Mouse (Mus musculus) lung, embryonic 16.5 days (tissue): ENCODE measurements around the gene Plekhj1. TPM values are rescaled to one million over a fixed set of nuclear protein-coding genes. Genes with fewer than 3 reads are reported as not detected.

Experiments
- ATAC-seq: fragments of 200-750 bp; cut with Nextera tagmentation; 2 replicates; pipeline ENCODE4 v1.8.0; 2017; ENCODE audit warnings: low read depth, mild to moderate bottlenecking, moderate library complexity
- H3K27ac ChIP-seq: fragments of 300-500 bp; sonication (generic); 2 replicates; pipeline ENCODE4 v1.5.1; 2014; ENCODE audit warnings: mild to moderate bottlenecking, control low read depth, low read length
- H3K27me3 ChIP-seq: fragments of 300-500 bp; sonication (generic); 2 replicates; pipeline ENCODE4 v1.6.1; 2014; ENCODE audit warnings: low read depth, low read length, mixed read lengths; ENCODE audit not compliant: control insufficient read depth, insufficient read depth
- H3K36me3 ChIP-seq: fragments of 300-500 bp; sonication (generic); 2 replicates; pipeline ENCODE4 v1.6.1; 2014; ENCODE audit warnings: low read length; ENCODE audit not compliant: control insufficient read depth, insufficient read depth
- H3K4me1 ChIP-seq: fragments of 300-500 bp; sonication (generic); replicated peaks from 2 replicates; pipeline ENCODE4 v1.6.1; 2014; ENCODE audit warnings: low read length, mixed read lengths; ENCODE audit not compliant: control insufficient read depth, insufficient read depth
- H3K4me2 ChIP-seq: fragments of 300-500 bp; sonication (generic); 2 replicates; pipeline ENCODE4 v1.6.1; 2014; ENCODE audit warnings: low read depth, low read length, control low read depth
- H3K4me3 ChIP-seq: fragments of 300-500 bp; sonication (generic); 2 replicates; pipeline ENCODE4 v1.5.1; 2014; ENCODE audit warnings: mild to moderate bottlenecking, low read length, control low read depth
- H3K9ac ChIP-seq: fragments of 300-500 bp; sonication (generic); 2 replicates; pipeline ENCODE4 v1.6.1; 2014; ENCODE audit warnings: low read length, control low read depth
- H3K9me3 ChIP-seq: fragments of 300-500 bp; sonication (generic); 2 replicates; pipeline ENCODE4 v1.6.1; 2016; ENCODE audit warnings: low read length; ENCODE audit not compliant: control insufficient read depth
- WGBS: fragments of 180-500 bp; shearing (Covaris S2); extraction: QIAGEN DNeasy Blood & Tissue Kit; methylation state at CpG from one replicate; pipeline ENCODE4 v1.1.7; 2014; 5-methylcytosine and 5-hydroxymethylcytosine counted together
- polyA plus RNA-seq: library from polyadenylated mRNA; unstranded; fragments of >200 nt; fragmentation: Nextera tagmentation; extraction: Ambion mirVana; gene quantifications from 2 replicates; pipeline ENCODE4 v1.2.1, GENCODE M21; 2015

Plekhj1 gene
- polyA plus RNA-seq, 1 experiment from 2014 or later: 100 TPM

DNA sequence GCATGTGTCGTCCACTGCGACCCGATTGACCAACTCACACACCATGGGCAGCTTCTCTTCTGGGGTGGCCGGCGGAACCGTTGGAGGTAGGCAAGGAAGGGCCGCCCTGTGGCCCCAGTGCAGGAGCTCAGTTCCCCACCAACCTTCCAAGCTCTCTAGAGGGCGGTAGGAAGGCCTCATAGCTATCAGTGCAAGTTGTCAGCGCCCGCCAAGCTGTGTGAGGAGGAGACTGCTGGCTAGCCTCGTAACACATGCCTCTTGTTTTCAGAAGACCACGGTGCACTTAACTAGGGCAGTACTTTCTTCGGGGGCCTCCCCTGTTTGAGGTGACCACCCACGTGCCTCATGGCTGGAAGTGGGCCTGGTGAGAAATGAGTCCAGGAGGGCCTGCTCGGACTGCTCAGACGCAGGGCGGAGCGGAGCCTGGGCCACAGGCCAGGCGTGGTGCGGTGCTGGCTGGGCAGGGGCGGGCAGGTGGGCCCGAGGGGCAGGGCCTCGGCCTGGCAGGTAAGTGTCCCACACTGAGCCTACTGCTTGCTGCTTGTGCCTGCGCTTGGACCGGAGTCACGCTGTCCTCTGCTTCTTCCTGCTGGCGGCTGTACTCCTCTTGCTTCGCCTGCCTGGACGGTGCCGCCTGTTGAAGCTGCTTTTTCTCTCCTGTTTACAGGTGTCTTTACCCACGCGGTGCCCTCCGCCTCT is 6.8 kb downstream of the Plekhj1 start:
- no peak for ATAC-seq
- WGBS: 73% methylated on average over 33 of the region's 33 CpGs
- Histone ChIP-seq H3K4me1 (peaks cover 3% of the 10 kb centered on the region), H3K4me2 (no peak overlapping the region), H3K36me3 (peaks cover 69% of the 10 kb centered on the region), H3K9ac (no peak overlapping the region), H3K27ac (no peak overlapping the region), H3K4me3 (no peak overlapping the region), H3K9me3 (no peaks in the 10 kb centered on the region), H3K27me3 (no peaks in the 10 kb centered on the region)

DNA sequence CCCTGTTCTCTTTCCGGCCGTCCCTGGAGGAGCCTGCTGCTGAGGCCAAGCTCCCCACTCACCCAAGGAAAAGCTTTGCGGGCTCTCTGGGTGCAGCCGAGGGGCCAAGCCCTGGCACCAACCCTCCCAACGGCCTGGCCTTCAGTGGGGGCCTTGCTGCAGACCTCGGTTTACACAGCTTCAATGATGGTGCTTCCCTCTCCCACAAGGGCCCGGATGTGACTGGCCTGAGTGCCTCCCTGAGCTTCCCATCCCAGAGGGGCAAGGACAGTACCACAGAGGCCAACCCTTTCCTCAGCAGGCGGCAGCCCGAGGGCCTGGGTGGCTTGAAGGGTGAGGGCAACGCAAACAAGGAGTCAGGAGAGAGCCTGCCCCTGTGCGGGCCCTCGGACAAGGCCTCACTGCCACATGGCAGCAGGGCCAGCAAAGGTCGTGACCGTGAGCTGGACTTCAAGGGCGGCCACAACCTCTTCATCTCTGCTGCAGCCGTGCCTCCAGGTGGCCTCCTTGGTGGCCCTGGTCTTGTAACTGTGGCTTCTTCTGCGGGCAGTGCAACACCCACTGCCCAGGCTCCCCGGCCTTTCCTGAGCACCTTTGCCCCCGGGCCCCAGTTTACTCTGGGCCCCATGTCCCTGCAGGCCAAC is 7.5 kb downstream of the Plekhj1 start:
- 80% methylated on average over 19 of the region's 19 CpGs for WGBS
- no peaks in the 10 kb centered on the region for H3K27me3 ChIP-seq
- H3K36me3 ChIP-seq: peaks cover 71% of the 10 kb centered on the region
- no peak overlapping the region for H3K9ac ChIP-seq
- ATAC-seq: no peak
- no peak overlapping the region for H3K4me3 ChIP-seq
- H3K4me1 ChIP-seq: no peaks in the 10 kb centered on the region
- no peak overlapping the region for H3K27ac ChIP-seq
- no peak overlapping the region for H3K4me2 ChIP-seq
- H3K9me3 ChIP-seq: no peaks in the 10 kb centered on the region

DNA sequence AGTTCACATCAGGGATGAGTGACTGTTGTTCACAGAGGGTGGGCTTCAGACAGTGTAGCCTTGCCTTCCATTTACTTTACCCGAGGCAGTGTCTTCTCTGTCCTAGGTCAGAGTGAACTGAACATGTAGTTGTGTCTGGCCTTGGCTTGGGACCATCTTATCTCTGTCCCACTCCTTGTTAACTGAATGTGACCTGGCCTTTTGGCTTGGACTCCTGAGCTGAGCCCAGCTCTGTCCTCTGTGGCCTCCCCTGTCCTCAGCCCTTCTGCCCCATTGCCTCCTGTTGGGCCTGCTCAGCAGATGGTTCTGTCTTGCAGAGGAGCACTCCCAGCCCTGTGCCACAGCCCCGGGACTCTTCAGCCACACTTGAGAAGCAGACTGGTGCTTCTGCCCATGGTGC is 10.9 kb downstream of the Plekhj1 start:
- ATAC-seq: no peak
- H3K27ac ChIP-seq: no peak overlapping the region
- no peak overlapping the region for H3K4me3 ChIP-seq
- no peak overlapping the region for H3K4me2 ChIP-seq
- H3K36me3 ChIP-seq: peaks cover 81% of the 10 kb centered on the region
- 70% methylated on average over 2 of the region's 2 CpGs for WGBS
- no peak overlapping the region for H3K9ac ChIP-seq
- H3K9me3 ChIP-seq: no peaks in the 10 kb centered on the region
- H3K4me1 ChIP-seq: no peaks in the 10 kb centered on the region
- no peaks in the 10 kb centered on the region for H3K27me3 ChIP-seq

DNA sequence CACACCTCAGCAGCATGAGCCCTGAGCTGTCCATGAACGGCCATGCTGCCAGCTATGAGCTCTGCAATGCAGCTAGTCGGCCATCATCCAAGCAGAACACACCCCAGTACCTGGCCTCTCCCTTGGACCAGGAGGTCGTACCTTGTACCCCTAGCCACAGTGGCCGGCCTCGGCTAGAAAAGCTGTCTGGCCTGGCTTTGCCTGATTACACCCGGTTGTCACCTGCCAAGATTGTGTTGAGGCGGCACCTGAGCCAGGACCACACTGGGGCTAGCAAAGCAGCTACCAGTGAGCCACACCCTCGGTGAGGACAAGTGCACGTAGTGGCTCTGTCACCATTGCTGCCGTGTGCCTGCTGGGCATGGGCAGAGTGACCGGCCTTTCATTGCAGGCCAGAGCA is 12.5 kb downstream of the Plekhj1 start:
- H3K4me1 ChIP-seq: no peaks in the 10 kb centered on the region
- WGBS: 93% methylated on average over 11 of the region's 11 CpGs
- no peak overlapping the region for H3K27ac ChIP-seq
- ATAC-seq: no peak
- H3K27me3 ChIP-seq: no peaks in the 10 kb centered on the region
- H3K9ac ChIP-seq: no peak overlapping the region
- no peak overlapping the region for H3K4me2 ChIP-seq
- no peak overlapping the region for H3K4me3 ChIP-seq
- peaks cover 80% of the 10 kb centered on the region for H3K36me3 ChIP-seq
- H3K9me3 ChIP-seq: no peaks in the 10 kb centered on the region

DNA sequence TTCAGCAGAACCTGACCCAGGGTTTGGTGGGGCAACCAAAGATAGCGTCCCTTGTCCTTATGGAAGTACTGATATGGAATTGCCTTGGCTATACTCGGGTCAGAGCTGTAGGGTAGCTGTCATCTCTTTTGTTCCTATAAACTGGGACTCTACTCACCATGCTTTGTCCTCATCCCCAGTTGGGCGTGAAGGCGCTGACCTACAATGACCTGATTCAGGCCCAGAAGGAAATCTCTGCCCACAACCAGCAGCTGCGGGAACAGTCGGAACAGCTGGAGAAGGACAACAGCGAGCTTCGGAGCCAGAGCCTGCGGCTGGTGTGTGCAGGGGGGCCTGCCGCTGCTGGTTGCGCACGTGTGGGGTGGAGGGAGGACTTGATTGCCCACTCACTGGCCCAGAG is 13.6 kb downstream of the Plekhj1 start:
- H3K9me3 ChIP-seq: no peaks in the 10 kb centered on the region

DNA sequence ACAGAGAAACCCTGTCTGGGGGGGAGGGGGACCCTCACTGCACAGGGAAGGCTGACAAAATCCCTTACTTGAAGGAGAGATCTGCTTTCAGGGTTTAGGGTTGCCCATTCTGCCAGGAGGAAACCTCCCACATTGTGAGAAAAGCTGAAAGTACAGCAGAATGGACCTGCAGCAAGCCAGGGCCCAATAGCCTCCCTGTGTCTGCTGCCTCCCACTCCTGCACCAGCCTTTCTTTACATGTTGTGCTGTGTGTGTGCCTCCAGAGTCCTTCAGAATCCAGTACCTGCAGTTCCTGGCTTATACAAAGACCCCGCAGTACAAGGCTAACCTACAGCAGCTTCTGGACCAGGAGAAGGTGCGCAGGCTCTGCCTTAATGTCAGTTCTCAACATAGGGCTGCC is 14.1 kb downstream of the Plekhj1 start:
- H3K9me3 ChIP-seq: no peaks in the 10 kb centered on the region
- H3K4me3 ChIP-seq: no peak overlapping the region
- no peak for ATAC-seq
- no peak overlapping the region for H3K9ac ChIP-seq
- 100% methylated on average over 2 of the region's 2 CpGs for WGBS
- H3K27ac ChIP-seq: no peak overlapping the region
- no peaks in the 10 kb centered on the region for H3K4me1 ChIP-seq
- no peaks in the 10 kb centered on the region for H3K27me3 ChIP-seq
- H3K36me3 ChIP-seq: peaks cover 78% of the 10 kb centered on the region
- no peak overlapping the region for H3K4me2 ChIP-seq

More for the DNA sequence above, 13.6 kb downstream of the Plekhj1 start:
- Histone ChIP-seq H3K4me1 (no peaks in the 10 kb centered on the region), H3K4me3 (no peak overlapping the region), H3K27me3 (no peaks in the 10 kb centered on the region), H3K36me3 (peaks cover 79% of the 10 kb centered on the region), H3K27ac (no peak overlapping the region), H3K4me2 (no peak overlapping the region), H3K9ac (no peak overlapping the region)
- no peak for ATAC-seq
- WGBS: 83% methylated on average over 12 of the region's 12 CpGs

DNA sequence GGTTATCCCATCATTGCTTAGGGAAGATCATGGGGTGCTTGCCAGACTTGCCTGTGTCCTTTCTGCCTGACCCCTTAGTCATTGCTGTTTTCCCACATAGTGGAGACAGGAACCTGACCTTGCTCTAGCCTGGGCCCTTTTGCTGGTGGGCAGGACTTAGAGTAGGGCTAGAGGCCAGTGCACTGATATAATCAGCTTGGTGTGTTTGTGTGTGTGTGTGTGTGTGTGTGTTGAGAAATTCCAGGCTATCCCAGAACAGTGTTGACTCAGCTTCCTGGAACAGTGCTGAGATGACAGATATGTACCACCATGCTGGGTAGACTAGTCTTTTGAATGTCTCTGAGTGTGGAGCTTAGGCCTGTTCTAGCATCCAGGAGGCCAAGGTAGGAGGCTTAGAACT is 18.9 kb downstream of the Plekhj1 start:
- ATAC-seq: no peak
- H3K4me2 ChIP-seq: no peak overlapping the region
- H3K4me1 ChIP-seq: no peaks in the 10 kb centered on the region
- no peaks in the 10 kb centered on the region for H3K27me3 ChIP-seq
- no peaks in the 10 kb centered on the region for H3K9me3 ChIP-seq
- peaks cover 63% of the 10 kb centered on the region for H3K36me3 ChIP-seq
- no peak overlapping the region for H3K9ac ChIP-seq
- no peak overlapping the region for H3K27ac ChIP-seq
- H3K4me3 ChIP-seq: no peak overlapping the region

DNA sequence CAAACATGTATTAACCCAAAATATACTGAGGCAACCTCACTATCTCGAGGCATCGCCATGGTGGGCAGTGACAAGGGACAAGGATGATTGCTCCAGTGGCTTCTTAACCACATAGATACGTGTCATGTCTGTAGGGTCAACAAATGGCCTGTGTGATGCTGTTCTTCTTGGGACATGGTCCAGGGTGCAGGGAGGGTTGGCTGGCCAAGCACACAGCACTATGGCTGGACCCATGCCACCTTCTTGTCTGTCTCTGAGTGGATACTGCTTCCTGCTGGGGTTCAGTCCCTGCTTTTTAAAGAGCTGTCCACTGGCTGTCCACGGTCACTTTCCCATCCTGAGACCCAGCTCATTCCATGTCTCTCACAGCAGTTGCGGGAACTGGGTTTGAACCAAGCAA is 21.3 kb downstream of the Plekhj1 start:
- peaks cover 52% of the 10 kb centered on the region for H3K36me3 ChIP-seq
- H3K27ac ChIP-seq: no peak overlapping the region
- ATAC-seq: no peak
- H3K27me3 ChIP-seq: no peaks in the 10 kb centered on the region
- 90% methylated on average over 5 of the region's 5 CpGs for WGBS
- no peak overlapping the region for H3K4me2 ChIP-seq
- H3K9me3 ChIP-seq: no peaks in the 10 kb centered on the region
- no peaks in the 10 kb centered on the region for H3K4me1 ChIP-seq
- no peak overlapping the region for H3K9ac ChIP-seq
- no peak overlapping the region for H3K4me3 ChIP-seq

DNA sequence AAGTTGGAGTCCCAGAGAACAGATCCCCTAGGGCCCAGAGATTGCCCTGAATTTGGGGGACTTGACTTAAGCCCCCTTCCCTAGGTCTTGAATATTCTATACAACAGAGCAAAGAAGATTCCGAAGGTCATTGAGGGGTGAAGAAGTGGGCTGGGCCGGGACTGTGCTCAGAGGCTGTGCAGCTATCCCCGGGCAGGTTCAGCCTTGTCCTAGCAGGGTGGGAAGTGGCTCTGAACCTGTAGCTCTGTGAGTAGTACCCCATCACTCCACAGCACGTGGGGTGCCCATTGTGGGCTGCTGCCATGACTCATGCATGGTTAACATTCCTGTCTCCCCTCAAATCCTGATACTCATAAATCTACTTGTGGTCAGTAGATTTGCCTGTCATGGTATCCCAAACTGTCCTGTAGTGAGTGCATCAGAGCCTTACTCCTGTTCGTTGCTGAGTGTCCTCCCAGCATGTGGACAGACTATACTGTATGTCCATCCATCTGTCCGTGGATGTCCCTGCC is 22.0 kb downstream of the Plekhj1 start:
- Histone ChIP-seq H3K36me3 (peaks cover 52% of the 10 kb centered on the region), H3K4me2 (no peak overlapping the region), H3K27ac (no peak overlapping the region), H3K4me3 (no peak overlapping the region), H3K9me3 (no peaks in the 10 kb centered on the region), H3K27me3 (no peaks in the 10 kb centered on the region), H3K9ac (no peak overlapping the region), H3K4me1 (no peaks in the 10 kb centered on the region)
- ATAC-seq: no peak
- 83% methylated on average over 6 of the region's 6 CpGs for WGBS
